Mouse (Mus musculus): Measurements from ENCODE around the gene Efemp2.

Efemp2 gene

GRCm38 (mm10) chr19:5473720-5474119, at the start of gene Efemp2:
Gene Efemp2, plus strand, starts transcription at chr19:5473954.
- peak; percentile 89 for DNase-seq

- peak; percentile 90 for DNase-seq
Measured at GRCm38 (mm10) chr19:5424092-5424781, 49.5 kb upstream of the Efemp2 start.

- DNase-seq: peak; percentile 97
Measured at GRCm38 (mm10) chr19:5424782-5425741, 48.7 kb upstream of the Efemp2 start, which contains the start of the genes Drap1 and AI837181. Gene Drap1, minus strand, starts transcription at chr19:5424979. Gene AI837181, plus strand, starts transcription at chr19:5425144.

GRCm38 (mm10) chr19:5425906-5426565, 47.7 kb upstream of the Efemp2 start:
- no peak for DNase-seq

- no peak for DNase-seq
Measured at GRCm38 (mm10) chr19:5426640-5427290, 47.0 kb upstream of the Efemp2 start.

- DNase-seq: peak; percentile 62
Measured at GRCm38 (mm10) chr19:5428083-5428482, 45.7 kb upstream of the Efemp2 start.

GRCm38 (mm10) chr19:5429219-5429618, 44.5 kb upstream of the Efemp2 start:
- DNase-seq: no peak

- peak; percentile 78 for DNase-seq
Measured at GRCm38 (mm10) chr19:5429806-5430205, 43.9 kb upstream of the Efemp2 start.

GRCm38 (mm10) chr19:5430408-5430807, 43.3 kb upstream of the Efemp2 start:
- no peak for DNase-seq

- no peak for DNase-seq
Measured at GRCm38 (mm10) chr19:5431911-5432464, 41.8 kb upstream of the Efemp2 start.

GRCm38 (mm10) chr19:5432992-5433852, 40.5 kb upstream of the Efemp2 start:
- DNase-seq: peak; percentile 81

GRCm38 (mm10) chr19:5433951-5434350, 39.8 kb upstream of the Efemp2 start:
- no peak for DNase-seq

GRCm38 (mm10) chr19:5444371-5444908, 29.3 kb upstream of the Efemp2 start:
- DNase-seq: no peak

GRCm38 (mm10) chr19:5444954-5445353, 28.8 kb upstream of the Efemp2 start:
- DNase-seq: no peak

- DNase-seq: no peak
Measured at GRCm38 (mm10) chr19:5445747-5446146, 28.0 kb upstream of the Efemp2 start.

GRCm38 (mm10) chr19:5447515-5448353, 26.0 kb upstream of the Efemp2 start, which contains the start of gene Fosl1:
Gene Fosl1, plus strand, starts transcription at chr19:5447547.
- DNase-seq: peak; percentile 74

GRCm38 (mm10) chr19:5448354-5449150, 25.2 kb upstream of the Efemp2 start:
- DNase-seq: no peak

- no peak for DNase-seq
Measured at GRCm38 (mm10) chr19:5449673-5450072, 24.1 kb upstream of the Efemp2 start.

GRCm38 (mm10) chr19:5451766-5452165, 22.0 kb upstream of the Efemp2 start:
- no peak for DNase-seq
